Mouse (Mus musculus): Measurements from ENCODE around the gene Sh3d21. TPM values are rescaled to one million over a fixed set of nuclear protein-coding genes. Genes with fewer than 3 reads are reported as not detected.
A peak's percentile ranks its signal among the peaks of the same experiment; 100 is the strongest.

Sh3d21 gene
- polyA plus RNA-seq, 1 experiment from 2014 or later: 8.4 TPM

DNA sequence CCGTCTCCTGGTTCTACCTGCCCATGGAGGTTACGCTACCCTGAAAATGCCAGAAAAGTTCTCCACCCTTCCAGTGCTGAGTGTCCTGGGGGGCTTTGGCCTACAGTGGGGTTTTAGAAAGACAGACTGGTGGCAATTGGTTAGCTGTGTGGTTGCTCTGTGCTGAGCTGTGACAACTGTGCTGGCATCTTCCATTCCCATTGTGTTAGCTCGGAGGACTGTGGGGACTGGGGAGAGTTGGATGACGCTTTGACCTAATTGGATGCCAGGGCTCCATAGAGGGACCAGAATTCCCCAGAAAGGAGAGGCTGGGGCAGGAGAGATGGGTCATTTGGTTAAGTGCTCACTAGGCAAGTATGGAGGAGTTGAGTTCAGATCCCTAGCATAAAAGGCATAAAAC, 29.1 kb downstream of the Sh3d21 start:
- no peak overlapping the region for H3K9ac ChIP-seq (ENCODE audit: low read length)
- H3K9me3 ChIP-seq (ENCODE audit: control insufficient read depth, low read length): no peaks in the 10 kb centered on the region
- ATAC-seq (ENCODE audit: low FRiP score, low TSS enrichment) (no peak), DNase-seq (ENCODE audit: low spot score) (no peak)
- H3K27ac ChIP-seq (replicated peaks): no peak overlapping the region
- 92% methylated on average over 4 of the region's 4 CpGs for WGBS
- TF ChIP-seq CTCF (IDR thresholded peaks at IDR 0.05; ENCODE audit: low read depth): no peak
- TF ChIP-seq EP300 (optimal IDR thresholded peaks at IDR 0.05): no peak
- no peaks in the 10 kb centered on the region for H3K27me3 ChIP-seq (ENCODE audit: control insufficient read depth, insufficient read depth, low read length)
- H3K4me1 ChIP-seq (replicated peaks; ENCODE audit: control insufficient read depth, insufficient read depth): no peaks in the 10 kb centered on the region
- no peak overlapping the region for H3K4me2 ChIP-seq (replicated peaks; ENCODE audit: low read depth)
- H3K36me3 ChIP-seq (ENCODE audit: control insufficient read depth, insufficient read depth, low read length): peaks cover 23% of the 10 kb centered on the region
- H3K4me3 ChIP-seq (ENCODE audit: low read depth, low read length): no peak overlapping the region

DNA sequence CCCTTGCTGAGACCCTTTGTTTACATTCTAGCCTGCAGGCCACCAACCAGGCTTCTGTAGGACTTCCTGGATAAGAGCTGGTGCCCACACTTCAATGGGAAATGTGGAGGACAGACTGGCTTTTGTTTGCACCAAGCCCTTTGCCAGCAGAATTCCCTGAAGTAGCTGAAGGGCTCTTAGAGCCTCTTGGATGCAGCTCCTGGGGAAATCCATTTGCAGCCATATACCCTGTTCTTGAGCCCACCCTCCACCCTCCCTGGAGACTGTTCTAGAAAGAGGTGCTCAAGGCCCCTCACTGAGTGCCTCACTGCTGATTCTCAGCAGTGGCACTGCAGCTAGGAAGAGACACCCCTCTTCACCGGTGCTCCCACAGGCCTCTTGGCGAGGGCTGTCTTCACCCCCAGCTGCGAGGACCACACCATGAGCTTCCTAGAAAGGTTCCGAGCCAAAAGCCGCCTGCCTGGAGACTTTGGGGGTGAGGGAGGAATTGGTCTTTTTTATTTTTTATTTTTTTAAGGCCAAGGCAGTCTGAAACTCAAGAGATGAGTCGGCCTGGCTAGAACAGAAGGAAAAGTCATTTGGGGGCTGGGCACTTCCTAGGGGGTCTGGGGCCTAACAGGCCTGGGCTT, 30.5 kb downstream of the Sh3d21 start:
- Histone ChIP-seq H3K4me2 (replicated peaks; ENCODE audit: low read depth) (no peak overlapping the region), H3K27ac (replicated peaks) (peak overlapping the region; percentile 74), H3K36me3 (ENCODE audit: control insufficient read depth, insufficient read depth, low read length) (peaks cover 23% of the 10 kb centered on the region), H3K4me3 (ENCODE audit: low read depth, low read length) (no peak overlapping the region), H3K9ac (ENCODE audit: low read length) (no peak overlapping the region), H3K9me3 (ENCODE audit: control insufficient read depth, low read length) (no peaks in the 10 kb centered on the region), H3K4me1 (replicated peaks; ENCODE audit: control insufficient read depth, insufficient read depth) (no peaks in the 10 kb centered on the region), H3K27me3 (ENCODE audit: control insufficient read depth, insufficient read depth, low read length) (no peaks in the 10 kb centered on the region)
- TF ChIP-seq CTCF (IDR thresholded peaks at IDR 0.05; ENCODE audit: low read depth): no peak
- no peak for TF ChIP-seq EP300 (optimal IDR thresholded peaks at IDR 0.05)
- ATAC-seq (ENCODE audit: low FRiP score, low TSS enrichment) (no peak), DNase-seq (ENCODE audit: low spot score) (no peak)
- WGBS: 57% methylated on average over 6 of the region's 6 CpGs

DNA sequence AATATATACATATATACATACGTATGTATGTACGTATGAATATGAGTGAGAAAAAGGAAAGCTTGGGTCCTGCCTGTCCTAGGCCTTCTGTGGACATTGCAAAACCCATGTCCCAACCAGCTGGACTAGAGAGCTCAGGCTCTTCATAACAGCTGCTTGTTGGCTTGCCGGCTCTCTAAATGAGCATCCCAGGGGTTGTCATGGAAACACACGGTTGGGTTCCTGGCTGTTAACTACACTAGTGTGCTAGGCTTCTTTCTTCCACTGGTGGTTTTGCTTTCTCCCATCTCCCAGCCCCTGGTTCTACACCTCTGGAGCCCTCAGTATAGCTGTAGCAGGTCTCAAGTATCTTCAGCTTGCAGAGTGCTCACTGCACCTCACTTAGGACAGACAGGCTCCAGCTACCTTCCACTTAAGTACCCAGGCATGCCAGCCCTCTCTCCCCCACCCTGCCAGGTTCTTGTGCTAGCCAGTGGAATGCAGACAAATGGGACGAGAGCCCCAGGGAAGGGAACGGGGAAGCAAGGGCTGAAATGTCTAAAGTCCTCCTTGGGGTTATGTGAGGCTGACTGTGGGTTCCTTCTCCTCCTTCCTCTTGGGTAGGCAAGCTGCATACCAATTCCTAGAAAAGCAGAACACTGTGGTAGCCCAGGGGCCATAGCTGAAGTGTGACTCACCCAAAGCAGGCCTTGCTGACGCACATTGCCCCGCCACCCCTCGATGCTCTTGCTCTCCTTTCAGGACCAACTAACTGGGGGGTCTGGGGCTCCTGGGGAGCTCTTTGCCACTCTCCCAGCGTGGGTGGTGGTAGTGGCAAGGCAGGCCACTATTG, 31.8 kb downstream of the Sh3d21 start:
- peak; percentile 68 for ATAC-seq (ENCODE audit: low FRiP score, low TSS enrichment)
- Histone ChIP-seq H3K27me3 (ENCODE audit: control insufficient read depth, insufficient read depth, low read length) (no peaks in the 10 kb centered on the region), H3K36me3 (ENCODE audit: control insufficient read depth, insufficient read depth, low read length) (peaks cover 27% of the 10 kb centered on the region), H3K9me3 (ENCODE audit: control insufficient read depth, low read length) (no peaks in the 10 kb centered on the region), H3K4me3 (ENCODE audit: low read depth, low read length) (no peak overlapping the region), H3K4me1 (replicated peaks; ENCODE audit: control insufficient read depth, insufficient read depth) (no peaks in the 10 kb centered on the region), H3K9ac (ENCODE audit: low read length) (no peak overlapping the region), H3K4me2 (replicated peaks; ENCODE audit: low read depth) (no peak overlapping the region), H3K27ac (replicated peaks) (peak overlapping the region; percentile 74)
- WGBS: 47% methylated on average over 10 of the region's 10 CpGs
- TF ChIP-seq CTCF (IDR thresholded peaks at IDR 0.05; ENCODE audit: low read depth) (no peak), EP300 (optimal IDR thresholded peaks at IDR 0.05) (peak; percentile 30)
- DNase-seq (ENCODE audit: low spot score): no peak

DNA sequence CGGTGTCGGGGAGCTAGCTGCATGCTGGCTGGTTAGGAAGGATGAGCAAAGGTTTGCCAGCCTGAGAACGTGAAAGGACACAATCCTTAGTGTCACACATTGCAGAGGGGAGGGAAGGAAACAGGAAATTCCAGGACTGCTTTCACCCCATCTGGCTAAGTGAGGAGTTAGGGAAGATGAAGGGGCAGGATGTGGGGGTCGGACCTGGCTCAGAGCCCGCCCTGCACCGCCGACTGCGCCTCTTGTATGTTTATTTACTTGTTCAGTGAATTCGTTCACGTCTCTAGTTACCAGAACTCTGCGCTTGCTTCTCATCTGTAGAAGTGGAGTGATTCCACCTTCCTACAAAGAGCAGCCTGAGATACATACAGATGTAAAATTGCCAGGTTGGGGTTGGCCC, 32.8 kb downstream of the Sh3d21 start:
- Histone ChIP-seq H3K4me3 (ENCODE audit: low read depth, low read length) (no peak overlapping the region), H3K27me3 (ENCODE audit: control insufficient read depth, insufficient read depth, low read length) (no peaks in the 10 kb centered on the region), H3K4me2 (replicated peaks; ENCODE audit: low read depth) (no peak overlapping the region), H3K9me3 (ENCODE audit: control insufficient read depth, low read length) (no peaks in the 10 kb centered on the region), H3K27ac (replicated peaks) (peak overlapping the region; percentile 45), H3K36me3 (ENCODE audit: control insufficient read depth, insufficient read depth, low read length) (peaks cover 28% of the 10 kb centered on the region), H3K4me1 (replicated peaks; ENCODE audit: control insufficient read depth, insufficient read depth) (no peaks in the 10 kb centered on the region), H3K9ac (ENCODE audit: low read length) (no peak overlapping the region)
- TF ChIP-seq CTCF (IDR thresholded peaks at IDR 0.05; ENCODE audit: low read depth) (no peak), EP300 (optimal IDR thresholded peaks at IDR 0.05) (no peak)
- DNase-seq (ENCODE audit: low spot score) (no peak), ATAC-seq (ENCODE audit: low FRiP score, low TSS enrichment) (no peak)
- WGBS: 32% methylated on average over 11 of the region's 11 CpGs

DNA sequence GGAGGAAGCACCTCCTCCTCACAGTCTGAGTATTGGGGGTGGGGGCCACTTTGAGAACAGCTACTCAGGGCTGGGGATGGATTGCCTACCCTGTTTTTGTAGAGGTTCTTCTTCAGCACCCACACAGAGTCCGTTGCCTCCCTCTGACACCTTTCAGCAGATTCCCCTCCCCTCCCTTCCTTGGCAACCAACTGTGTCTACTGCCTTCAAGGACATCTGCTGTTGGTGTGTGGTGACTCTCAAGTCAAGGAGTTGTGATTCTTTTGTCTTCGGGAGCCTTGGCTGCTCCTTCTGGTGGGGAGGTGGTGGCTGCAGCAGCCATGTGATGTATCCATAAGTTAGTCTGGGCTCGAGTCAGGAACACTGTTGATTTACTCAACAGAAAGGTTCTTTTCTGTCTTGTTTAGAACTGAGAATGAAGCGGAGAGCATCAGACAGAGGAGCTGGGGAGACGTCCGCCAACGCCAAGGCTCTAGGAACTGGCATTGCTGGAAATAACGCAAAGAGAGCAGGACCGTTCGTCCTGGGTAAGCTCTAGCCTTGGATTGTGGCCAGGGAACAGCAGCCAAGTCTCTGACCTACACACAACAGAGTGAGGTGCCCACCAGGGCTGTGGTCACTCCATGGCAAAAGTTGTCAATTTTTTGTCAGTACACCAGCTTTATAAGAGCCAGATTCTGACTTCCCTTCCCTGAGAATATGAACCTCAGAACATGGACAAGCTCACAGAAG, 39.8 kb downstream of the Sh3d21 start:
- H3K4me1 ChIP-seq (replicated peaks; ENCODE audit: control insufficient read depth, insufficient read depth): no peaks in the 10 kb centered on the region
- H3K9ac ChIP-seq (ENCODE audit: low read length): no peak overlapping the region
- DNase-seq (ENCODE audit: low spot score): no peak
- ATAC-seq (ENCODE audit: low FRiP score, low TSS enrichment): no peak
- H3K9me3 ChIP-seq (ENCODE audit: control insufficient read depth, low read length): no peaks in the 10 kb centered on the region
- no peak for TF ChIP-seq CTCF (IDR thresholded peaks at IDR 0.05; ENCODE audit: low read depth)
- TF ChIP-seq EP300 (optimal IDR thresholded peaks at IDR 0.05): no peak
- no peak overlapping the region for H3K4me2 ChIP-seq (replicated peaks; ENCODE audit: low read depth)
- peaks cover 15% of the 10 kb centered on the region for H3K36me3 ChIP-seq (ENCODE audit: control insufficient read depth, insufficient read depth, low read length)
- WGBS: 75% methylated on average over 10 of the region's 10 CpGs
- no peak overlapping the region for H3K27ac ChIP-seq (replicated peaks)
- no peak overlapping the region for H3K4me3 ChIP-seq (ENCODE audit: low read depth, low read length)
- no peaks in the 10 kb centered on the region for H3K27me3 ChIP-seq (ENCODE audit: control insufficient read depth, insufficient read depth, low read length)

Measured in stomach, postnatal 0 days (tissue).